Mouse (Mus musculus): ENCODE measurements at regions not wholly inside any gene's neighbourhood (a gene's known extent, or its start where the extent isn't known, plus 50 kb on each side); places are given as distances from the start of the nearest gene placed in this dataset.

DNA sequence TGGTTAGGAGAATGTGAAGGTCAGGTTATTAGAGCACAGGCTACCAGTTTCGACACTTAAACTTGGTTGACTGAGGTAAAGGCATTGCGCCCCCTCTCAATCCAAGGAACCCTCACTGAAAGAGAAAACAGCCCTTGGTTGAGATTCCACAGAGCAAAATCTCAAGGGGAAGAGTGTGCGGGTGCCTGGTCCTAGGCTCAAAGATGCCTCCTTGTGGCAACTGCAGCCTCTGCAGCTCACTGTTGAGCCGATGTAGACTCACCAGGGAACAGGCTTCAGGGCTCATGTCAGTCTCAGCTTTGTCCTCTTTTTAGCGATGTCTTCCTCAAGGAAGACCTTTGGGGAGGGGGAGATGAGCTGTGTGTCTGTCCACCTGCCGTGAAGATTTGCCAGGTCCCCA is 63.8 kb upstream of the Rnf24 start:
- peak; percentile 94 for TF ChIP-seq CTCF (IDR thresholded peaks at IDR 0.05; ENCODE audit: low read depth, low read length)
- TF ChIP-seq POLR2A (IDR thresholded peaks at IDR 0.05; ENCODE audit: extremely low read depth, insufficient read depth, low read length): no peak
